Mouse (Mus musculus) ZHBTc4 (cell line): ENCODE measurements around the gene Ltbp4.

Experiments used
- DNase-seq: peaks from one replicate; pipeline ENCODE4 v3.0.0-alpha.2; 2011; ENCODE audit warnings: low read depth, low spot score

Gene Ltbp4

DNA sequence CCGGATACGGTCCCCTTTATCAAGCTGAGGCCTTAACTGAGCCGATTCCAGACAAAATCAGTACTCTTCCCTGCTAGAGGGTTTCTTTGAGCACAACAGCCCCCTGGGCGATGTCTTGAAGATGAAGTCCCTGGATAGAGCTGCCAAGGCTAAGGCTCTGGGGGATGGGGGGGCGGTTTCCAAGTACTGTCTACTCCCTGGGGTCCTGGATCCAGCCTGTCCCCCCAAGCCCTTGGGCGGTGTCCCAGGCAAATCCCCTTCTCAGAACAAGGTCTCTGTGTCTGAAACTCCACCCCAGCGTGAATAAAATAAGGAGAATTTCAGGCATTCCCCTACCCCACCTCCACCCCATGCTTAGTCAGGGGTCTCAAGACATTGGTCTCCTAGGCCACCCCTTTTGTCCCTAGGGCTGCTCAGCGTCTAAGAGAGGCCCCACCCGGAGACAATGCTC, 78.2 kb downstream of the Ltbp4 start:
- peak; percentile 28 for DNase-seq

DNA sequence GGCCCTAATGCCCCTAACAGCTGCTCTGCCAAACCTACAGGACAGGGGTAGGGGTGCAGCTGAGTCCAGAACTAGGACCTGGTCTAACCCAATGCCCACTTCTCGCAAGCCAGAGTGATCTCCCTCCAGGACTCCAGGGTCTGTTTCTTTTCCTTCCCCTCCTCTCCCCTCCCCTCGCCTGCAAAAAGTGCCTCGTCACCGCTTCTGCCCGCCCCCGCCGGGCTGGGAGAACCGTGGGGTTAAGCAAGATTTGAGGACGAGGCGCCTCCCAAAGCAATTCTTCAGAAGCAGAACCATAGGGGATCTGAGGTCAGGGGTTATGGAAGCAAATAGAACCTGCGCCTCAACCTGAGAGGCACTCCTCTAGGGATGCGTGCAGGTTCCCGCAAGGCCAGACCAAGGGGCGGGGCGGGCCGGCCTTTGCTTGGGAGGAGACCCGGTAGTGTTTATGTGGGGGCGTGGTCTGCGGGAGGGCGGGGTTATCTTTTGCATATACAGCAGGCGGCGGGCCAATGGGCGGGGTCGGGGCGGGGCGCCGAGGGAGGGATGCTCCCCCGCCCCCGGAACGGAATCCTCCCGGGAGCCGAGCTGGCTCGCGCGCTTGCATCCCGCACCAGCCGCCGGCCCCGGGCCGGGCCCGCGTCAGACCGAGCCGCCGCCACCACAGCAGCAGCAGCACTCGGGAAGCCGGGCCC, 79.1 kb downstream of the Ltbp4 start, which contains the start of gene Numbl:
TSS of gene Numbl (plus strand) at position 229 of the 695 bp plus-strand sequence.
- peak; percentile 98 for DNase-seq

GRCm38 (mm10) chr7:27257852-27258204, 79.7 kb downstream of the Ltbp4 start:
- DNase-seq, result peak; percentile 38

DNA sequence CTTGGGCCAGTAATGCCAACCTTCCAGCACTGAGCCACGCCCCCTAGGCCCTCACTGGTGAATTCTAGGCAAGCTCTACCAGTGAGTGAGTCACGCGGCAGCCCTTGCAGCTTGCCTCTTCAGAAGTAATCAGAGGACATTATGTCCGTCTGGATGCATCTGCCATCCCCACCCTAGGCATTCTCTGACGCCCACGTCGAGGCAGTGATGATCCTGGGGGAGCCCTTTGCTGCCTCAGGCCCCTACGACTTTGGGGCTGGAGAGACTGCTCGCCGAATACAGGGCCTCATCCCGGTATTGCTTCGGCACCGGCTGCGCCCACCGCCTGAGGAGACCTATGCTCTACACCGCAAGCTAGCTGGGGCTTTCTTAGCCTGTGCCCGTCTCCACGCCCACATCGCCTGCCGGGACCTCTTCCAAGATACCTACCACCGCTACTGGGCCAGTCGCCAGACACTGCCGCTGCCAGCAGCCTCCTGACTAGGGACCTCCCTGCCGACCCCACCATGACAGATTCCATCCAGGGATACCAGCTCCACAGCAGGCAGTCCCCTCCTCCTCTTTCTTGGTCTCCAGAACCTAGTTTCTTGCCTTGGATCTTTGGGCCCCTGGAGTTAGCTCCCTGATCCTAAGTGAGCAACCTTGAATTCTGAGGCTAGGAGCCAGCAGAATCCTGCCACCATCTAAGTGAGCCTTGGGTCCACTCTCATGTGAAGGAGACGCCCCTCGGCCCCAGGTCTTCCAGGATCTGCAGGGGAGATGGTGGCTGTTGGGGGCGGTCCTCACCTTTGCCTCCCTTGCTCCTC, 80.2 kb downstream of the Ltbp4 start:
- no peak for DNase-seq

GRCm38 (mm10) chr7:27255721-27256120, 81.8 kb downstream of the Ltbp4 start:
- DNase-seq, result peak; percentile 48
